Mouse (Mus musculus): ENCODE data around the gene Nomo1.

DNA sequence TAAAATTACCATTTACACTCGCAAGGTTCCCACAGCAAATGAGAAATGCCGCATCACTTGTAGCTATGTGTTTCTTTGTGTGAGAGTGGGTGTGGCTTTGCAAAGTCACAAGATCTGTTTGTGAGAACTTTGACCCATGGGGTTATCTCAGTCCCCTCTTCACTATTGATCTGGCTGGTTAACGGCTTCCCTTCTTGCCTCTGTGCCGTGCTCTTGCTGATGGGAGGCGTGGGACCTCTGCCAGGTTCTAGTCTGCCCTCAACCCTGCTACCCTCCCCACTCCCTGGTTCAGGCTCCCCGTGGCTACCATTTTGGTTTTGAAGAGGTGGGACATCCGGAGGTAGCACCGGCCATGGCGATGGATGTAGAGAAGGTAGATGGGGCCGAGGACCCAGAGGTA lies 4.8 kb upstream of the Nomo1 start:
- TF ChIP-seq EP300 (IDR thresholded peaks at IDR 0.05; ENCODE audit: low read depth) (peak; percentile 45; the same call in 1 of the 2 replicates), CTCF (IDR thresholded peaks at IDR 0.05; ENCODE audit: low read depth) (no peak)

Measured in liver, postnatal 0 days (tissue).